Mouse (Mus musculus) heart, adult 2 months (tissue): Measurements from ENCODE around the gene Dlk1.

Experiments
- CTCF ChIP-seq: fragments of 200-600 bp; IDR thresholded peaks from 2 replicates; pipeline ENCODE4 v1.8.1; 2022; ENCODE audit warnings: antibody characterized with exemption, mild to moderate bottlenecking, moderate library complexity
- EP300 ChIP-seq: fragments of 200-500 bp; IDR thresholded peaks from 2 replicates; pipeline ENCODE4 v1.6.1; 2011; ENCODE audit warnings: low read depth, low read length, control low read depth; ENCODE audit not compliant: insufficient read depth
- POLR2A ChIP-seq: fragments of 200-500 bp; IDR thresholded peaks from 2 replicates; pipeline ENCODE4 v1.6.1; 2011; ENCODE audit warnings: mild to moderate bottlenecking, low read depth, low read length, control low read depth; ENCODE audit not compliant: insufficient read depth

GRCm38 (mm10) chr12:109437559-109438350 is 14.9 kb upstream of the Dlk1 start:
- TF ChIP-seq POLR2A (no peak), CTCF (peak; percentile 95; the same call in 1 of the 2 replicates), EP300 (no peak)
